Mouse (Mus musculus) forebrain, embryonic 13.5 days (tissue): ENCODE measurements at regions not wholly inside any gene's neighbourhood (a gene's known extent, or its start where the extent isn't known, plus 50 kb on each side); places are given as distances from the start of the nearest gene placed in this dataset.

Experiments
- ATAC-seq: fragments of 200-750 bp; cut with Nextera tagmentation; 2 replicates; pipeline ENCODE4 v1.8.0; 2017
- H3K27ac ChIP-seq: fragments of 300-500 bp; sonication (generic); 2 replicates; pipeline ENCODE4 v1.5.1; 2015; ENCODE audit warnings: inconsistent platforms, mild to moderate bottlenecking, moderate library complexity
- H3K27me3 ChIP-seq: fragments of 300-500 bp; sonication (generic); 2 replicates; pipeline ENCODE4 v1.6.1; 2015; ENCODE audit warnings: mild to moderate bottlenecking, inconsistent platforms
- H3K36me3 ChIP-seq: fragments of 300-500 bp; sonication (generic); 2 replicates; pipeline ENCODE4 v1.6.1; 2015; ENCODE audit warnings: mild to moderate bottlenecking, inconsistent platforms; ENCODE audit not compliant: poor library complexity, severe bottlenecking
- H3K4me1 ChIP-seq: fragments of 300-500 bp; sonication (generic); 2 replicates; pipeline ENCODE4 v1.6.1; 2015; ENCODE audit warnings: inconsistent platforms
- H3K4me2 ChIP-seq: fragments of 300-500 bp; sonication (generic); 2 replicates; pipeline ENCODE4 v1.6.1; 2015; ENCODE audit warnings: inconsistent platforms, mild to moderate bottlenecking, moderate library complexity
- H3K4me3 ChIP-seq: fragments of 300-500 bp; sonication (generic); 2 replicates; pipeline ENCODE4 v1.5.1; 2015; ENCODE audit warnings: mild to moderate bottlenecking, inconsistent platforms
- H3K9ac ChIP-seq: fragments of 300-500 bp; sonication (generic); 2 replicates; pipeline ENCODE4 v1.6.1; 2015; ENCODE audit warnings: mild to moderate bottlenecking, inconsistent platforms
- H3K9me3 ChIP-seq: fragments of 300-500 bp; sonication (generic); replicated peaks from 2 replicates; pipeline ENCODE4 v1.6.1; 2016; ENCODE audit warnings: inconsistent platforms
- WGBS: fragments of 180-500 bp; shearing (Covaris S2); methylation state at CpG from one replicate; pipeline ENCODE4 v1.1.7; 2015; 5-methylcytosine and 5-hydroxymethylcytosine counted together

GRCm38 (mm10) chr10:51792030-51792429 lies 114.5 kb downstream of the Rfx6 start:
- Histone ChIP-seq H3K9ac (no peak overlapping the region), H3K4me3 (no peak overlapping the region), H3K27me3 (no peaks in the 10 kb centered on the region), H3K9me3 (no peaks in the 10 kb centered on the region), H3K4me2 (no peak overlapping the region), H3K36me3 (no peaks in the 10 kb centered on the region), H3K27ac (no peak overlapping the region), H3K4me1 (no peaks in the 10 kb centered on the region)
- 0% methylated on average over 1 of the region's 1 CpGs for WGBS
- peak; percentile 51; the same call in 1 of the 2 replicates for ATAC-seq

- no peaks in the 10 kb centered on the region for H3K36me3 ChIP-seq
- H3K4me1 ChIP-seq = no peaks in the 10 kb centered on the region
- no peak overlapping the region for H3K27ac ChIP-seq
- no peak overlapping the region for H3K4me3 ChIP-seq
- ATAC-seq = no peak
- H3K9me3 ChIP-seq = no peaks in the 10 kb centered on the region
- no peaks in the 10 kb centered on the region for H3K27me3 ChIP-seq
- 90% methylated on average over 7 of the region's 7 CpGs for WGBS
- H3K9ac ChIP-seq = no peak overlapping the region
- no peak overlapping the region for H3K4me2 ChIP-seq
Measured at GRCm38 (mm10) chr10:51793876-51794275, 116.3 kb downstream of the Rfx6 start.

DNA sequence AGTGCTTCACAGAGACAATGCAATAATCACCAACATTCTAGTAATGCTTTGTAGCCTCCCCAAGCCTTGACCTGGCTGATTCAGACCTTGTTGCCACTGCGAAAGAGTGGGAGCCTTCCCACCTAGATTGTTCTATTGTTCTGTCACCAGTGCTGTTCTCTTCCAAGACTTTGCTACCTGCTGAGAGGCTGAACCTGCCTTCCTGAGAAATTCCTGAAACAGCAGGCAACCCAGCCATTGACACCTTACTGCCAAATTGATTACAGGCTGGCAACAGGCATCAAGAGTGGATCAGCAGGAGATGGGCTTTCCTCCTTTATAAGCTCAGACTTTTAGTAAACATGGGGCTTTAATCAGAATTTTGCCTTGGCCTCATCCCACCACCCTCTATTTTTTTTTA lies 139.1 kb downstream of the Rfx6 start:
- H3K9me3 ChIP-seq = no peaks in the 10 kb centered on the region
- no peaks in the 10 kb centered on the region for H3K4me1 ChIP-seq
- H3K4me2 ChIP-seq = no peak overlapping the region
- 38% methylated on average over 1 of the region's 1 CpGs for WGBS
- H3K4me3 ChIP-seq = no peak overlapping the region
- no peaks in the 10 kb centered on the region for H3K27me3 ChIP-seq
- no peak for ATAC-seq
- no peak overlapping the region for H3K27ac ChIP-seq
- H3K9ac ChIP-seq = no peak overlapping the region
- H3K36me3 ChIP-seq = no peaks in the 10 kb centered on the region

GRCm38 (mm10) chr10:51823900-51824299 lies 146.3 kb downstream of the Rfx6 start:
- ATAC-seq = no peak
- no peak overlapping the region for H3K9ac ChIP-seq
- H3K27ac ChIP-seq = no peak overlapping the region
- no peak overlapping the region for H3K4me3 ChIP-seq
- H3K4me1 ChIP-seq = peaks cover 13% of the 10 kb centered on the region
- H3K27me3 ChIP-seq = peaks cover 6% of the 10 kb centered on the region; the same call in 1 of the 2 replicates
- no peaks in the 10 kb centered on the region for H3K36me3 ChIP-seq
- WGBS = 92% methylated on average over 2 of the region's 2 CpGs
- H3K4me2 ChIP-seq = no peak overlapping the region
- no peaks in the 10 kb centered on the region for H3K9me3 ChIP-seq

GRCm38 (mm10) chr10:51826431-51826964 lies 148.9 kb downstream of the Rfx6 start:
- H3K27me3 ChIP-seq = peaks cover 6% of the 10 kb centered on the region; the same call in 1 of the 2 replicates
- no peak overlapping the region for H3K4me3 ChIP-seq
- WGBS = 11% methylated on average over 6 of the region's 6 CpGs
- H3K27ac ChIP-seq = no peak overlapping the region
- H3K4me2 ChIP-seq = no peak overlapping the region
- no peaks in the 10 kb centered on the region for H3K36me3 ChIP-seq
- ATAC-seq = peak; percentile 76; the same call in 1 of the 2 replicates
- H3K4me1 ChIP-seq = peaks cover 13% of the 10 kb centered on the region
- H3K9me3 ChIP-seq = no peaks in the 10 kb centered on the region
- no peak overlapping the region for H3K9ac ChIP-seq

DNA sequence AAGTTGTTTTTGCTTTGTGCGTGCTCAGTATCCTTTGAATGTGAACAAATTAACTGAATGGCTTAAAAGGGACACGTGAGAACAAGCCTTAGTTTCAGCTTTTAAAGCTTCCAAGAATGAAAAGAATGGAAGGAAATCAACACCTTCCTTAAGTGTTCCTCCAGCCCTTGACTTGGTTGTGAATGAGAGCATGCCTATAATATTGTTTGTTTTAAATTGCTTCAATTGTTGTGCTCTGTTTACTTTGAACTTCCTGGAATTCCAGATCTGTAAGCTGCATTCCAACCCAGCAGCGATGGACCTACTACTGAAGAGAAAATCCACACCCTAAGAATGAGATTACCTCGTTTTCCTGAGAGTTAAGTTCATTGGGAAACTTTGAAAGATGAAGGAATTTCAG lies 154.9 kb downstream of the Rfx6 start:
- H3K4me2 ChIP-seq = no peak overlapping the region
- ATAC-seq = no peak
- 42% methylated on average over 4 of the region's 4 CpGs for WGBS

DNA sequence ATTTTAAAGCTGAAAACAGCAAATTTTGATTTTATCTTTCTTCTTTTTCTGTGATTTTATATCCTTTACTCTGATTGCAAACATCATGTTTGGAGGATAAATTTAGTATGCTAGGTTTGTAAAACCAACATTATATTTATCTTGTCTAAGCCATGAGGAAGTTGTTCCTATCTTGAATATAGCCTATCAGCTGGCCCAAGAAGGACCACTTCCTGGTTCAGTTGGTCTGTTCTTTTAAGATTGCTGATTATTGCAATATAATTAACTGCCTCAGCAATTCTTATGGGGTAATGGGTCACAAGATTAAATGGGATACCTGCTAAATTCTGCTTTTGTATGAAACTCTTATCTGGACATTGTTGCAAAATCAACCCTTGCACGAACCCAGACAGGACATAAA lies 165.5 kb downstream of the Rfx6 start:
- ATAC-seq = no peak
- Histone ChIP-seq H3K4me2 (no peak overlapping the region), H3K4me1 (no peaks in the 10 kb centered on the region), H3K4me3 (no peak overlapping the region), H3K27me3 (no peaks in the 10 kb centered on the region), H3K27ac (no peak overlapping the region), H3K36me3 (no peaks in the 10 kb centered on the region), H3K9ac (no peak overlapping the region), H3K9me3 (no peaks in the 10 kb centered on the region)
- 83% methylated on average over 1 of the region's 1 CpGs for WGBS

More for the DNA sequence above, 154.9 kb downstream of the Rfx6 start:
- H3K36me3 ChIP-seq = no peaks in the 10 kb centered on the region
- H3K4me1 ChIP-seq = peaks cover 10% of the 10 kb centered on the region; the same call in 1 of the 2 replicates
- H3K27me3 ChIP-seq = peaks cover 5% of the 10 kb centered on the region; the same call in 1 of the 2 replicates
- no peak overlapping the region for H3K4me3 ChIP-seq
- H3K9ac ChIP-seq = no peak overlapping the region
- no peaks in the 10 kb centered on the region for H3K9me3 ChIP-seq
- H3K27ac ChIP-seq = no peak overlapping the region

DNA sequence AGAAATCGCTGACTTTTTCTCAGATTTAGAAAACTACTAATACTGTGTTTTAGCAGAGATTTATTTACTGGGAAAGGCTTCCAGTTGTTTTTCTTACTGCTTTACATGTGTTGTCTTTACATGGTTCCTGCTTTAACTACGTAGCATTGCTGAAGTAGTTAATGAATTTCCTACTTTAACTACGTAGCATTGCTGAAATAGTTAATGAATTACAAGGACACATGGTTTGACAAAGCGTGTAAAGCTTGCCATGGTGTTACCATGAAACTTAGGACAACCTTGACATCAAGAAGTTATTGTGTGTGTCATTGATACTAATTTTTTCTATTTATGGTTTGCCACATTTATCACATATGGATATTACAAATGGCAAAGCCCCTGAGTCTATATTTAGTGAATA lies 168.7 kb downstream of the Rfx6 start:
- Histone ChIP-seq H3K4me1 (no peaks in the 10 kb centered on the region), H3K4me3 (no peak overlapping the region), H3K9ac (no peak overlapping the region), H3K36me3 (no peaks in the 10 kb centered on the region), H3K27me3 (no peaks in the 10 kb centered on the region), H3K9me3 (no peaks in the 10 kb centered on the region), H3K27ac (no peak overlapping the region), H3K4me2 (no peak overlapping the region)
- WGBS = 74% methylated on average over 4 of the region's 4 CpGs
- ATAC-seq = no peak

- H3K4me3 ChIP-seq = no peak overlapping the region
- ATAC-seq = no peak
- H3K9ac ChIP-seq = no peak overlapping the region
- no peak overlapping the region for H3K4me2 ChIP-seq
- H3K9me3 ChIP-seq = no peaks in the 10 kb centered on the region
- H3K36me3 ChIP-seq = no peaks in the 10 kb centered on the region
- WGBS = 69% methylated on average over 3 of the region's 3 CpGs
- no peaks in the 10 kb centered on the region for H3K27me3 ChIP-seq
- no peak overlapping the region for H3K27ac ChIP-seq
- no peaks in the 10 kb centered on the region for H3K4me1 ChIP-seq
Measured at GRCm38 (mm10) chr10:51869409-51869808, 152.9 kb upstream of the Vgll2 start.

DNA sequence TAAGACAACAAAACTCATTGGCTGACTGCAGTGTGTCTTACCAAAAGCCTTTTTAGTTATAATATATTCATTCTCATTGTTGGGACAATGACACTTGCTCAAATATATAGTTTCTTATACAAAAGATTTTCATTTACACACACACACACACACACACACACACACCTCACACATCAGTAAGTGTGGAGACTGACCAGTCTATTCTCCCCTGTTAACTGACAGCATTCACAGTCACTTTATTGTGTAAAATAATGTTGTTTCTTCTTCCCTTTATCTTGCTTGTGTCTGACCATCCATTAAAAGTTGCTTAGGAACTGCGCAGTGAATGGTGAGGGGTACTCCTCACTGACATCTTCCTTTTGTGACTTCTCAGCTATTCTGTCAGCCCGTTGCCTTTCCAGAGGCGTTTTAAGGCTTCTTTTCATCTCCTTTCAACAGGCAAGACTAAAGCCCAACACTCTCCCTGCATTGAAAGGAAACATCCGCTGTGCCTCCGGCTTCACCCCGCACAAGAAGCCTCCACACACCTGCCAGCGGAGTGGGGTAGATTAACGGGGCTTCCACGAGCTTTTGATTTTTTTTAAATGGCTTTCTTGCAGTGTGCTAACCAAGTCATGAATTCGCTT lies 111.1 kb upstream of the Vgll2 start:
- H3K9ac ChIP-seq = no peak overlapping the region
- H3K27ac ChIP-seq = no peak overlapping the region
- H3K9me3 ChIP-seq = no peaks in the 10 kb centered on the region
- H3K4me2 ChIP-seq = no peak overlapping the region
- H3K36me3 ChIP-seq = no peaks in the 10 kb centered on the region
- 12% methylated on average over 10 of the region's 10 CpGs for WGBS
- no peaks in the 10 kb centered on the region for H3K4me1 ChIP-seq
- ATAC-seq = peak; percentile 53; the same call in 1 of the 2 replicates
- H3K4me3 ChIP-seq = no peak overlapping the region
- H3K27me3 ChIP-seq = 0 out of 2 replicates have a peak, but pooled peaks cover 2% of the 10 kb centered on the region

GRCm38 (mm10) chr10:51912096-51912495 lies 110.2 kb upstream of the Vgll2 start:
- ATAC-seq = no peak
- H3K9me3 ChIP-seq = no peaks in the 10 kb centered on the region
- H3K4me2 ChIP-seq = no peak overlapping the region
- 50% methylated on average over 1 of the region's 1 CpGs for WGBS
- H3K9ac ChIP-seq = no peak overlapping the region
- H3K4me1 ChIP-seq = no peaks in the 10 kb centered on the region
- no peak overlapping the region for H3K27ac ChIP-seq
- no peaks in the 10 kb centered on the region for H3K36me3 ChIP-seq
- H3K4me3 ChIP-seq = no peak overlapping the region
- H3K27me3 ChIP-seq = 0 out of 2 replicates have a peak, but pooled peaks cover 2% of the 10 kb centered on the region

DNA sequence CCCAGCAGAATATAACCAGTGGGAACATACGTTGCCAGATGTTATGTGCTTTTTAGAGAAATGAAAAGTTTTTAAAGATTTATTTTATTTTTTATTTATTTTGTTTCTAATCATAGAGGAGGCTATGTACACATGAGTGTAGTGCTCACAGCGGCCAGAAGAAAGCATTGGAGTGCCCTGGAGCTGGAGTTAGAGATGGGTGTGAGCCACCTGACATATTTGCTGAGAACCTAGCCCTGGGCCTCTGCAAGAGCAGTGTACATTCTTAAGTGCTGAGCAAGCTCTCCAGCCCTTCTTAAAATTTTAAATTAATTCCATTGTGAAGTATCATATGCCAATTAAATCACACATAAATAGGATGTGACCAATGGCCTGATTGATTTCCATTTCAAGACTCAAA lies 95.7 kb upstream of the Vgll2 start:
- no peak overlapping the region for H3K4me2 ChIP-seq
- H3K4me3 ChIP-seq = no peak overlapping the region
- WGBS = 87% methylated on average over 2 of the region's 2 CpGs
- no peak overlapping the region for H3K27ac ChIP-seq
- no peaks in the 10 kb centered on the region for H3K27me3 ChIP-seq
- H3K9me3 ChIP-seq = no peaks in the 10 kb centered on the region
- no peaks in the 10 kb centered on the region for H3K36me3 ChIP-seq
- no peaks in the 10 kb centered on the region for H3K4me1 ChIP-seq
- no peak for ATAC-seq
- H3K9ac ChIP-seq = no peak overlapping the region

DNA sequence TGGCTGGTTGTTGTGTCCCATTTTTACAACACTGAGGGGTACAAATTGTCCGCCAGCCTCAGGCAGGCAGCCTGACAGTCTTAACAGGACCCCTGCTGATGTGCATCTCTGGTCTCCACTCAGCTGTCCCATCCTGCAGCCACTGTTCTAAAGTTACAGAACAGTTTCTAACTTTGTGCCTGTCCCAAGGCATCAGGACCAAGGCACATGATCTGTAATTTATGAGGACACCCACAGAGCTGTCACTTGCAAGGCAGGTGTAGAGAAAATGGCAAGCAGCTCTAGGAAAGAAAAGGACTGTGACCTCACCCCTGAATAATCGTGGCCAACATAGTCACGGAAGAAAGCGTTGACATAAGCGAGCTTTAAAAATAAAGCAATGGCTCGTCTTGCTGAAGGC lies 93.0 kb upstream of the Vgll2 start:
- no peak overlapping the region for H3K4me3 ChIP-seq
- no peaks in the 10 kb centered on the region for H3K27me3 ChIP-seq
- H3K27ac ChIP-seq = no peak overlapping the region
- ATAC-seq = no peak
- no peaks in the 10 kb centered on the region for H3K36me3 ChIP-seq
- no peak overlapping the region for H3K9ac ChIP-seq
- H3K4me2 ChIP-seq = no peak overlapping the region
- no peaks in the 10 kb centered on the region for H3K4me1 ChIP-seq
- 81% methylated on average over 6 of the region's 6 CpGs for WGBS
- H3K9me3 ChIP-seq = no peaks in the 10 kb centered on the region
